Mouse (Mus musculus) embryonic facial prominence, embryonic 11.5 days (tissue): ENCODE data around the gene Arhgef10l. TPM values are rescaled to one million over a fixed set of nuclear protein-coding genes. Genes with fewer than 3 reads are reported as not detected.

Source experiments
- ATAC-seq: fragments of 200-750 bp; cut with Nextera tagmentation; replicated peaks from 2 replicates; pipeline ENCODE4 v1.8.0; 2017; ENCODE audit warnings: low read depth; ENCODE audit not compliant: insufficient number of reproducible peaks, low FRiP score, low TSS enrichment
- DNase-seq: peaks from one replicate; pipeline ENCODE4 v3.0.0-alpha.2; 2015; ENCODE audit warnings: low spot score
- H3K27ac ChIP-seq: fragments of 300-500 bp; sonication (generic); replicated peaks from 2 replicates; pipeline ENCODE4 v1.5.1; 2014; ENCODE audit warnings: mild to moderate bottlenecking, low read depth, low read length, control low read depth
- H3K27me3 ChIP-seq: fragments of 300-500 bp; sonication (generic); 2 replicates; pipeline ENCODE4 v1.6.1; 2014; ENCODE audit warnings: mild to moderate bottlenecking, low read length, moderate library complexity, mixed read lengths; ENCODE audit not compliant: control insufficient read depth, insufficient read depth
- H3K36me3 ChIP-seq: fragments of 300-500 bp; sonication (generic); replicated peaks from 2 replicates; pipeline ENCODE4 v1.6.1; 2014; ENCODE audit warnings: low read depth, mild to moderate bottlenecking, low read length, moderate library complexity, mixed read lengths; ENCODE audit not compliant: control insufficient read depth, insufficient read depth
- H3K4me1 ChIP-seq: fragments of 300-500 bp; sonication (generic); 2 replicates; pipeline ENCODE4 v1.6.1; 2014; ENCODE audit warnings: low read length, mixed read lengths; ENCODE audit not compliant: control insufficient read depth, insufficient read depth
- H3K4me2 ChIP-seq: fragments of 300-500 bp; sonication (generic); 2 replicates; pipeline ENCODE4 v1.6.1; 2014; ENCODE audit warnings: low read depth, mild to moderate bottlenecking, control low read depth, low read length, moderate library complexity
- H3K4me3 ChIP-seq: fragments of 300-500 bp; sonication (generic); 2 replicates; pipeline ENCODE4 v1.5.1; 2014; ENCODE audit warnings: low read depth, low read length, control low read depth
- H3K9ac ChIP-seq: fragments of 300-500 bp; sonication (generic); replicated peaks from 2 replicates; pipeline ENCODE4 v1.6.1; 2014; ENCODE audit warnings: mild to moderate bottlenecking, control low read depth, low read length
- H3K9me3 ChIP-seq: fragments of 300-500 bp; sonication (generic); replicated peaks from 2 replicates; pipeline ENCODE4 v1.6.1; 2016; ENCODE audit warnings: mild to moderate bottlenecking, low read length, inconsistent platforms, mixed read lengths; ENCODE audit not compliant: control insufficient read depth
- WGBS: fragments of 180-500 bp; shearing (Covaris S2); extraction: QIAGEN DNeasy Blood & Tissue Kit; methylation state at CpG from one replicate; pipeline ENCODE4 v1.1.7; 2014; 5-methylcytosine and 5-hydroxymethylcytosine counted together
- polyA plus RNA-seq: library from polyadenylated mRNA; unstranded; fragments of >200 nt; fragmentation: Nextera tagmentation; extraction: Ambion mirVana; gene quantifications from 2 replicates; pipeline ENCODE4 v1.2.1, GENCODE M21; 2014

Gene Arhgef10l
- polyA plus RNA-seq, 1 experiment from 2014 or later: 10.5 TPM

DNA sequence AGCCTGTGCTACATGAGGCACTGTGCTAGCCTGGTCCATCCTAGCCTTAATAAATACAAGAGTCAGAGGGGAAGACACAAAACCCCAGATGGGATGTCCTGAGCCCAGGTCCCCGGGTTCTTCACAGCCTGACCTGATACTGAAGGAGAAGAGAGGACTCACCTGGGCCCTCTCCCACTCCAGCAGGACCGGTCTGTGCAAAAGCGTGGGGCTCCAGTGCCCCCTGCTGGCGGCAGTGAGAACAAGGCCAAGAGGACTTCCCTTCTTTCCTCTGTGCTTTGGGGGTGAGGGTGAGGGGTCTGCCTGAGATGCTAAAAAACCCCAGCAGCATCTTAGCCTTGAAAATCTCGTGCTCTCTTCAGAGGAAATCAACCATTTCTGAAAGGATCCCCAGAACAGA lies 13.2 kb upstream of the Arhgef10l start:
- WGBS: 16% methylated on average over 5 of the region's 5 CpGs
- H3K9me3 ChIP-seq: no peaks in the 10 kb centered on the region
- H3K4me2 ChIP-seq: no peak overlapping the region
- ATAC-seq (0 out of 2 replicates have a peak, but pooled peaks have one; percentile 11), DNase-seq (peak; percentile 59)
- no peaks in the 10 kb centered on the region for H3K27me3 ChIP-seq
- H3K4me3 ChIP-seq: no peak overlapping the region
- H3K27ac ChIP-seq: no peak overlapping the region
- peaks cover 3% of the 10 kb centered on the region for H3K4me1 ChIP-seq
- H3K9ac ChIP-seq: no peak overlapping the region
- no peaks in the 10 kb centered on the region for H3K36me3 ChIP-seq

DNA sequence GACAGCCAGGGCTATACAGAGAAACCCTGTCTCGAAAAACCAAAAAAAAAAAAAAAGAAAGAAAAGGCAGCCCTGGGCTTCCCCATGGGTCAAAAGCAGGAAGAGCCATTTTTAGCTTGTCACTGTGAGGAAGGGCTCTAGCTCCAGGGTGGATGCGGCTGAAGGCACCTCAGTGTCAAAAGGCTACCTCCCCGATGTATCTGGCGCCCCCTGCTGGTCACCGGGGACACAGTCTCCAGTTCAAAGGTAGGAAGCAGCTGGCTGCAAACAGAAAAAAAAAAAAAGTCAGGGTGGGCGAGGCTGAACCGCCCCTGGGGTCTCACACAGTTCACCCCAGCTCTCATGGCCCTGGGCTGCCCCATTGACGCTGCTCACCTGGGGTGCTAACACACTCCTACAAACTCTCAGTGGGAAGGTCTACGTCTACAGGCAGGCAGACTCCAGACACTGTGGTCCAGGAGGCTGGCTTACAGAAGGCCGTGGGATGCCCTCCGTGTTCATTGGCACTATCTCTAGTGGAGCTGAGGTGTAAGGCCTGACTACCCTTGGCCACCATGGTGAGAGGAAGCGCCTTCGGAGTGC lies 8.6 kb upstream of the Arhgef10l start:
- H3K4me2 ChIP-seq: no peak overlapping the region
- H3K27ac ChIP-seq: no peak overlapping the region
- no peaks in the 10 kb centered on the region for H3K27me3 ChIP-seq
- no peaks in the 10 kb centered on the region for H3K36me3 ChIP-seq
- no peak overlapping the region for H3K4me3 ChIP-seq
- H3K9me3 ChIP-seq: no peaks in the 10 kb centered on the region
- ATAC-seq (0 out of 2 replicates have a peak, but pooled peaks have one; percentile 11), DNase-seq (peak; percentile 84)
- WGBS: 29% methylated on average over 13 of the region's 13 CpGs
- no peak overlapping the region for H3K9ac ChIP-seq
- H3K4me1 ChIP-seq: no peaks in the 10 kb centered on the region

DNA sequence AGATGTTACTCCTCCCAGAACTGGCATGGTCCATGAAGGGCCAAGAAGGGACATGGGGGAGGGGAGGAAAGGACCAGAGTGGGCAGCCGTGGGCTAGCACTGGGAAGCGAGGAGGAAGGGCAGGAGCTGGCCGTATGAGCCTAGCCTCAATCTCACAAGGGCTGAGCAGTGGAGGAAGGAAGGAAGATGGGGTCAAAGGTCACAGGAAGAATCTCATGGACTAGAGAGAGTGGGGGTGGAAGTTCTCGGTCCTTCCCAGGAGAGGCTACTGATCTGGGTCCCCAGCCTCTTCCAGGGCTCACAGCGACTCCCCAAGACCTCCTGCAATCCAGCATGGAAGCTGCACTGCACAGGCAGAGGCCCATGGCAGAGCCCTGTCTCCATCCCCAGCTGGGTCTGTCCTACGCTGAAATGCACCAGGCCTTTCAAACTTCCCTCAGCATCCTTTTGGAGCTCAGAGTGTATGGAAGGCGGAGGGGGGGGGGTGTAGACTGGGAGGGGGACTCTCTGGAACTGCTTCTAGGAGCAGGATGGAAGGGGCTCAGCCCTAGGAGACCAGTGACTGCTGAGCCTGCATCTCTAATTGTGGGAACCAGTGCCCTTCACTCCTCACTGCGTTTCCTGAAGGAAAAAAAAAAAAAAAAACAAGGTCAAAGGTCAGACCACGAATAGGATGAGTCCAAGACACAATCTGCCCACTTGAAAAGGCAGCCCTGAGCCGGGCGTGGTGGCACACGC lies 7.9 kb upstream of the Arhgef10l start:
- 45% methylated on average over 12 of the region's 12 CpGs for WGBS
- H3K4me1 ChIP-seq: no peaks in the 10 kb centered on the region
- H3K36me3 ChIP-seq: no peaks in the 10 kb centered on the region
- no peaks in the 10 kb centered on the region for H3K27me3 ChIP-seq
- DNase-seq (no peak), ATAC-seq (peak; percentile 36)
- H3K4me2 ChIP-seq: no peak overlapping the region
- H3K9me3 ChIP-seq: no peaks in the 10 kb centered on the region
- H3K27ac ChIP-seq: no peak overlapping the region
- no peak overlapping the region for H3K9ac ChIP-seq
- no peak overlapping the region for H3K4me3 ChIP-seq

DNA sequence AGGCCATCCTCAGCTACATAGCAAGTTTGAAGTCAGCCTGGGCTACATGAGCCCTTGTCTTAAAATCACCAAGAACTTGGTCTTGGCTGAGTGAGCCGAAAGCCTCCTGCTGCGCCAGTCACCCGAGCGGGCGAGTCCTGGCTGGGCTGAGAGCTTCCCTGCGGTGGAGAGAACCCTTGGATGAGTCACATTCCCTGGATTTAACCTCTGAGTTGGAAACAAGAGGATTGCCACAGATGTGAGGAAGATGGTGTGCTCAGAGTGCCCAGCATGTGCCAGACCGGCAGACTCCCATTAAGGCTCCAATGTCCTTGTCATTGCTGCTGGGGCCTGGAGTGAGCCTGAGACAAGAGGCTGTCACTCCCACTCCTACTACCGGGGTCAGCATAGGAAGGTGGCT lies 2.0 kb upstream of the Arhgef10l start:
- ATAC-seq (no peak), DNase-seq (no peak)
- Histone ChIP-seq H3K9ac (no peak overlapping the region), H3K4me2 (no peak overlapping the region), H3K4me3 (no peak overlapping the region), H3K27ac (no peak overlapping the region), H3K36me3 (no peaks in the 10 kb centered on the region), H3K9me3 (no peaks in the 10 kb centered on the region), H3K27me3 (no peaks in the 10 kb centered on the region), H3K4me1 (peaks cover 3% of the 10 kb centered on the region)
- WGBS: 86% methylated on average over 8 of the region's 8 CpGs

DNA sequence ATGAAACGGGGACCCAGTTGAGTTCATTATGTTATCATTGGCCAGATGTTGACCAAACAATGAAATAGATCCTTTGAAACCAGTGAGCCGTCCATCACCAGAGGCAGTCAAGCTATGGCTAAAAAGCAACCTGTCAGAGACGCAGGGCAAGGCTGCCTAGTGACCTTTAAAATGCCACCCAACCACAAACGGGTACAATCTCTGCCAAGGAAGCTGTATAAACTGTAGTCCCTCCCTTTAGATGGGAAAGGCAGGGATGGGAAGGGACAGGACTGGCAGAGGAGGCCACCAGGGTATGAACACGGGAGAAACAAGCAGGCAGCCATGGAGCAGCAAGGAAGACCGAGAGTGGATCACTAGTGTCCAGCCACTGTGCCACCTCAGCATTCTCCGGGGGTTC lies 759 bp downstream of the Arhgef10l start:
- Histone ChIP-seq H3K36me3 (no peaks in the 10 kb centered on the region), H3K4me3 (no peak overlapping the region), H3K4me2 (no peak overlapping the region), H3K27ac (no peak overlapping the region), H3K27me3 (no peaks in the 10 kb centered on the region), H3K4me1 (peaks cover 8% of the 10 kb centered on the region), H3K9ac (no peak overlapping the region), H3K9me3 (no peaks in the 10 kb centered on the region)
- 80% methylated on average over 7 of the region's 7 CpGs for WGBS
- ATAC-seq (no peak), DNase-seq (no peak)

DNA sequence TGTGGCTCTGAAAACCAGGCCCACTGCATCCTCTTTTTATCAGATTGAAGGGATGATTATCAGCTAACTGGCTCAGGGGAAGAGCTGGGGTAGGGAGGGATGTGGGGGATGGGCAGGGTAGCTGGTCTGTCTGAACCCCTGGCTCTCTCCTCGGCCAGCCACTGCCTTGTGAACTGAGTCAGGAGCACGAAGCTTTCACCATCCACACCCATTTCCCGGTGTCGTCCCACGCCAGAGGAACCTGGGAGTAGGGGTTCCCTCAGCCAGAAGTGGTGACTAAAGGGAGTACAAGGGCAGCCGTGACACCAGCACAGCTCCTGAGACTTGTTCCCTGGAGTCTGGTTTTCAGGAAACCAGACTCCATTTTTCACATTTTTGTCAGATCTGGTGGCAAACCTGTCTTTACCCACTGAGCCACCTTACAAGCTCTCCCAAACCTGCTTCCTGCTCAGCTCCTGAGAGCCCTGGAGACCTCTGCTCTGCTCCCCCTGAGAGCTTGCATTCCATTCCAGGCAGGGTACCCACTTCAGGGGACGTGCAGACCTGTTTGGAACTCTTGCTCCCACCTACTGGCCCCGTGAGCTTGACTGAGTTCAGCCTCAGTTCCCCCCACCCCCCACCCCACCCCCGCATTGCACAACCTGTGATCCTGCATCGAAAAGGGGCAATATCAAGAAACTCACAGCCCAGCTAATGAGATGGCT lies 2.8 kb downstream of the Arhgef10l start:
- Histone ChIP-seq H3K4me1 (peaks cover 8% of the 10 kb centered on the region), H3K36me3 (no peaks in the 10 kb centered on the region), H3K27ac (no peak overlapping the region), H3K27me3 (no peaks in the 10 kb centered on the region), H3K4me3 (no peak overlapping the region), H3K9me3 (no peaks in the 10 kb centered on the region), H3K9ac (no peak overlapping the region), H3K4me2 (no peak overlapping the region)
- DNase-seq (no peak), ATAC-seq (no peak)
- WGBS: 30% methylated on average over 10 of the region's 10 CpGs

DNA sequence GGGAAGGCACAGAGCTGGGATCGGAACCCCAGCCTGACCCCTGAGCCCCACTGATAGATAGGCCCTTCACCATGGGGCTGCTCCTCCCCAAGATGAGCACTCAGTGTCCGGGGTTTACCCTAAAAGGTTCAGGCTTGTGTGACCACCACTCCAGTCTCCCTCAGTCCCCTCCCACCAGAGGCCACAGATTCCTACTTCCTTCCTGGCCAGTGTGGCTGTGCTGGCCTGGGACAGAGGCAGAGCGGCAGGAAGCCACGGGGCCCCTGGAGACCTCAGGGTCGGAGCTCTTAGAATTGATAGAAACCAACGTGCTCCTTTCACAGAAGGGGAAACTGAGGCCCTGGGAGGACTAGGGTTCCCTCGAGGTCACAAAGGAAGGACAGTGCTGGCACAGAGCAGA lies 3.4 kb downstream of the Arhgef10l start:
- Histone ChIP-seq H3K9ac (no peak overlapping the region), H3K9me3 (no peaks in the 10 kb centered on the region), H3K4me1 (peaks cover 12% of the 10 kb centered on the region), H3K27ac (no peak overlapping the region), H3K36me3 (no peaks in the 10 kb centered on the region), H3K4me3 (no peak overlapping the region), H3K4me2 (no peak overlapping the region), H3K27me3 (no peaks in the 10 kb centered on the region)
- no peak for DNase-seq
- 31% methylated on average over 7 of the region's 7 CpGs for whole genome bisulfite sequencing
- ATAC-seq: no peak
